Mouse (Mus musculus): ENCODE data around the gene Rnf220.
A peak's percentile ranks its signal among the peaks of the same experiment; 100 is the strongest.

The Rnf220 gene

DNA sequence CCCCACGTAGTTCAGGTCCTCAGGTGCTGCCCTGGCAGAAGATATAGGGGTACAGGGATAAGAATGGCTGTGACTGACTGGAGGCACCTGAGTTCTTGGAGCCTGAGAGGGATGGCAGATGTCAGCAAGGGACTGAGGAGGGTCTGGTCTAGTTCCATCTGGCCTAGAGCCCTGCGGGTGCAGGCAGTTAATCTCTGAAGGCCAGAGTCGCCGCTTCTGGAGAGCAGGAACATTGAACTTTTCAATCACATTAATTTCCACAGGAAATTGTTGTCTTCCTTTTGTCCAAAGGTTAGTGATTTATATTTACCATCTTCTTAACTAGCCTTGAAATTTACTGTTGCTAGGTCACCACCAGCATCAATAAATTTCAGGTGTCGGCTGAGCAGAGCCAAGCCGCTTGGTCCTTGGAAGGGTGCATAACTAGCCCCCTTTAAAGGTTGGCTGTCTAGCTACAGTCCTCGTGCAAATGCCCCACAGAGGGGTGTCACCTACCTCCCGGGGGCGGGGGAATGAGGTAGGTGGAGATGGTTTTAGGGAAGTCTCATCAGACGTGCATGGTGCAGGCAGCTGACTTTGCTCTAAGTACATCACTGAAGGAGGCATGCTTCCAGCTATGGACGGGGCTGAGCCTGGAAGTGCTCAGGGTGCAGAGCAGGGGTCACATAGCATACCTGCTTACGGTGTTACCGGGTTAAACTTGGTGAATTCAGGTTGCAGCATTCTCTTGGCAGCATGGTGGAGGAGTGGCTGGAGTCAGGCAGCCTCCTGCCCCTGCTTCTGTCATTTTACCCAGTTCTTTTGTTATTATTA lies 234.5 kb downstream of the Rnf220 start:
- no peak for DNase-seq

DNA sequence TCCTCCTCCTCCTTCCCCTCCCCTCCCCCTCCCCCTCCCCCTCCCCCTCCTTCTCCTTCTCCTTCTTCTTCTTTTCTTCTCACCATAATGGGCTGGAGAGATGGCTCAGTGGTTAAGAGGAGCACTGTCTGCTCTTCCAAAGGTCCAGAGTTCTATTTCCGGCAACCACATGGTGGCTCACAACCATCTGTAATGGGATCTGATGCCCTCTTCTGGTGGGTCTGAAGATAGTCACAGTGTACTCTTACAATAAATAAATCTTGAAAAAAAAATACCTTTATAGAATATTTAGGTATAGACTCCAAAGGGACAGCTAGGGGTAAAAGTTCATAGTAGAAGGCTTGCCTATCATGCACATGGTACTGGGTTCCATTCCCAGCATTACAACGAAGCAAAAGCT lies 235.6 kb downstream of the Rnf220 start:
- DNase-seq: no peak

DNA sequence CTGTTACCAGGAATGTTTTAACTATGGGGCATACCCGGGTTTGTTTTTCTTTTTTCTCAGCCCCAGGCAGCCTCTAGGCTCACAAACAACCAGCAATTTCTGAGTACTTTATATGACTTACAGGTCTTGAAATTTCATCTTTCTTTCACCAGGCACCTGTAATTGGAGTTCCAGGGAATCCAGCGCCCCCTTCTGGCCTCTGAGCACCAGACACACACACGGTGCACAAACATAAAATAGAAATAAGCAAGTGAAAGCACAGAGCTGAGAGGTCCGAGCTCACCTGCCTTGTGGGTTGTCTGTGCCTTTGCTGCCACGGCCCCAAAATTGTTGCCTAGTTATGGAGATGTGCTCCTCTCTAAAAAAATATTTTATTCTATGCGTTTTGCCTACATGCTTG lies 236.9 kb downstream of the Rnf220 start:
- peak; percentile 15 to 22 for DNase-seq

DNA sequence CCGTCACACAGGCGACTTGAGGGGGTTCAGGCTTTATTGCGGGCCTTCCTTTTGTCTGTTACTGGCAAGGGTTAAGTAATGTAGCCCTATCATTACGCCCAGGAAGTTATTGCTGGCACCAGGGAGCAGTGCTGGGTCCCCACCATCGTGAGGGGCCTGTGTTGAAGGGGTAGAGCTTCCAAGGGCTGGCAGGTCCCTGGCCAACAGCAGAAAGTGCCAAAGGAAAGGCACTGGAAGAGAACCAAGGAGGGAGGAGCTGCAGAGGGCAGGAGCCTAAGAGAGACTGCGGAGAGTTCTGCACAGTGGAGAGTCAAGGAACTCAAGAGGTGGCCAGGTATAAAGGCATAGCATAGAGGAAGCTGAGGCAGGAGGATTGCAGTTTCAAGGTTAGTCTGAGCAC lies 242.2 kb downstream of the Rnf220 start:
- no peak for DNase-seq

DNA sequence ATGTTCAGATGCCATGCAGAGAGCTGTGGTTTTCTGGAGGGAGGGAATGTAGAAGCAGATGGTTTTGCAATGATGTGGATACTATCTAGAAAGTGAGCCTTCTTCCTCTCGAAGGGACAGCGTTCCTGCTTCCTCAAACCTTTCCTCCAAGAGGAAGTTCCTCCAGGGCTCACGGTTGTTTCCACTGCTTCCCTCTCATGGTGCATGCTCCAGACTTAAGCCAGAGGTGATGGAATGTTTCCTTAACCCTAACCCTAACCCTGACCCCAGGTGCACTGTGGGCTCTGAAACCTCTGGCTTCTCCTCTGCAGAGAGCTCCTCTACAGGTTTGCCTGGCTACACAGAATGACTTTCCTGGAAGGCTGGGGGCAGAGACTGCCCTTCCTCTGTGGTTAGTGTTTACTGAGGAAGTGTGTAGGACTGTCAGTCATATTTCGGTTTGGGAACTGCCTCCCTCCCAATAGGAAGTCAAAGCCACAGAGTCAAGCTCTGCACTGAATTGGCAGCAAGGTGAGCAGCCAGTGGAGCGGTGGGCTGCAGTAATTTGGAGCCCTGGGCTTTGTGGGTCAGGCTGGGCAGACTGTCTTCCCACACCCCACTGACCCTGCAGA lies 242.7 kb downstream of the Rnf220 start:
- no peak for DNase-seq

DNA sequence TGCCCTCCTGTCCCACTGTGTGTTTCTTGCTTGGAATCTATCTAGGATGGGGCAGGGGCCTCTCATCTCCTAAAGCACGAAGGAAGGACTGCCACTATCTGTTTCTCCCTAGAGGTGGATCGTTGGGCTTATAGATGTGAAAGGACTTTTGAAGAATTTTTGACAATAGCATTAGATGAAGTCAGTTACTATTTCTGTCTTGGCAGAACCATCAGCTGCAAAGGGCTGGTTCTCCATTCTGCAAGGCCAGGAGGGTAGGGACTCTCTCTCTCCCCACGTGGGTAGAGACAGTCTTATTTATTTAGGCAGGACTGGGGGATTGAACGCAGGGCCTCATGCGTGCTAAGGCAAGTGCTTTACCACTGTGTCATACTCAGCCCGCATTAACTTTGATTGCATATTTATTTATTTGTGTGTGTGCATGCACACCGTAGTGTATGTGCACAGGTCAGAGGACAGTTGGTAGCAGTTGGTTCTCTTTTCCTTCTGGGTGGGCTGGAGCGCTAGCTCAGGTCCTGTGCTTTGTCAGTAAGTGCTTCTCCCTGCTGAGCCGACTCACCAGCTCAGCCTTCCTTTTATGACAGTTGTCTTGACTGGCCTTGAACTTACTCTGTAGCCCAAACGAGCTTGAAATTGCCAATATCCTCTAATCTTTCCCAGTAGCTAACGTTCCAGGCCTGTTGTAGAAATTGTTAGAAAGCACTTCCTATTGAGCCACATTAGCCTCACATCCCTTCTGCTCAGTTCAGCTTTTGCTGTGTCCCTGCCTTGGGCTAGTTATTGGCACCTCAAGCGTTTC lies 243.4 kb downstream of the Rnf220 start:
- no peak for DNase-seq

DNA sequence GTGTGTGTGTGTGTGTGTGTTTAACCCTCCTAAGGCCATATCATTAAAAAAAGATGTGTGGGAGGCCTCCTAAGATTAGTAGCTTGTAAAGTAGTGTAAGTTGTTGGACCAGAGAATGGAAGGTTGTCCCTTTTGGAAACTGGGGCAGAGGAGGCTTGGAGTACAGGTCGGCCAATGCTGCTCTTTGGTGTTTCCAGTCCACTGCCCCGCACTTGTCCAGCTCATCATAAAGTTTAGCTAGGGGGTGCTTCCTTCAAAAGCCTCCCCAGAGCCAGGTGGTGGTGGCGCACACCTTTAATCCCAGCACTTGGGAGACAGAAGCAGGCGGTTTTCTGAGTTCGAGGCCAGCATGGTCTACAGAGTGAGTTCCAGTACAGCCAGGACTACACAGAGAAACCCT lies 244.1 kb downstream of the Rnf220 start:
- DNase-seq: no peak

DNA sequence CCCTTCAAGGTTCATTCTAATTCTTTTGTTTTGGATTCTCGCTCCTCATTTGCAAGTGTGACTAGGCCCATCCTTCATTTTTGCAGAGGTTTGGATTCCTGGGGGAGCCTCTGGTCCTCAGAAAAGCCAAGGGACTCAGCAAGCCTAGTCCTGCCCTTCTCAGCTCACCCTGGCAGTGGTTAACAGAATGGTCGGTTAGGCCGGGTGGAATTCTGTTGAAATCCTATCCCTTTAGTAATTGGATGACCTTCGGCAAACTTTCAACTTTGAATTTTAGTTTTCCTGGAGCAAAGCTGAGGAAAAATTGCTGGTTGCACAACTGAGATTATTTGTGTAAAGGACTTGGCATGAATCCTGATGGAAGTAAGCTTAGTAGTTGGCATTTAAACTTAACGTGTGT lies 244.5 kb downstream of the Rnf220 start:
- DNase-seq: no peak

DNA sequence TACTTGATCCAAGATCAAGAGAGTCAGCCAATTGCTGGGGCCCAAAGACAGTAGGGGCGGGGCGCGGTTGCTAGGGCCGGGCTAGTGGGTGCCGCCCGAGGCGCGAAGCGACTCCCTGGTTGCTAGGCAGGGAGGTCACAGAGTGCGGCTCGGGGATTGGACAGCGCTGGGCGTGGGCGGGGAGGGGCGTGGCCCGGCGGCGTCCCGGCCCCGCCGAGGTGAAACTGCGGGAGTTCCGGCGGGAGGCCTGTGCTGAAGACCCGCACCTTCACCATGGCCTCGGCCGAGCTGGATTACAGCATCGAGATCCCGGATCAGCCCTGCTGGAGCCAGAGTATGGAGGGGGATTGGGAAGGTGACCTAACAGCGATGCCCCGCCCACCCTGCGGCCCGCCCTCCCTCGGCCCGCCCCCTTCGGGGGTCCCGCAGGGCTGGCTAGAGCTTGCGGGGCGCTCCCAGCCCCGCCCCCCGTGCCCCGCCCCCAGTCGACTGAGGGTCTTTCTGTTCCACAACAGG lies 245.0 kb downstream of the Rnf220 start, which contains the start of the genes Tmem53 and Armh1:
Gene Tmem53, plus strand, starts transcription at position 151 of the 516 bp plus-strand sequence.
Gene Armh1, minus strand, starts transcription at position 325 of the 516 bp plus-strand sequence.
- peak; percentile 92 to 93 for DNase-seq

DNA sequence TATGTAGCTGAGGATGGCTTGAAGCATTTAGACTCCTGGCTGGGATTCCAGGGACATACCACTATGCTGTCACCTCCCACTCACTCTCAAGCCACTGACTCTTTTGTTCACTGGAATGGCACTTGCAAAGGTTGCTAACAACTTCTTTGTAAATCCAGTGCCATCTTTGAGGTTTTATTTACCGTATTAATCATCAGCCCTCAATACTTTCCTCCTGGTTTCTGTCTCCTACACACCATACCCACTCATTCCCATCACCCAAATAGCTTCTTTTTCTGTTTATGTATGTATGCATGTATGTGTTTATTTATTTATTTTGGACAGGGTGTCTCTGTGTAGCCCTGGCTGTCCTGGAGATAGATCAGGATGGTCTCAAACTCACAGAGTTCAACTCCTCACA lies 245.9 kb downstream of the Rnf220 start:
- DNase-seq: no peak

DNA sequence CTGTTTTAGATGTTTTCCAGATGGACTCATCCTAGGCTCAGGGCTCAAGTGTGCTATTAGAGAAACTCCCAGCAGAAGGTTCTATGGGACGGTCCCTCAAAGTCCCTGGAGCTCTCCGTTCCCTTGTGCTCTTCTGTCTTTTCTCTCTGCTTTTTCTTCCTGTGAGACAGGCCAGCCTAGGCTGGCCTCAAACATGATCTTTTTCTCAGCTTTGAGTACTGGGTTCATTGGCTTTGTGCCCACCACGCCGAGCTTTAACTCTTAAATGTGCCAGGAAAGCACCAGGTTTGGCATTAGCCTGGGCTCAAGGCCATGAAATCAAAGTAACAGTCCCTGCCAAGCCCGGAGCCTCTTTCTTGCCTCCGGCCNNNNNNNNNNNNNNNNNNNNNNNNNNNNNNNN lies 256.0 kb downstream of the Rnf220 start:
- DNase-seq: no peak

DNA sequence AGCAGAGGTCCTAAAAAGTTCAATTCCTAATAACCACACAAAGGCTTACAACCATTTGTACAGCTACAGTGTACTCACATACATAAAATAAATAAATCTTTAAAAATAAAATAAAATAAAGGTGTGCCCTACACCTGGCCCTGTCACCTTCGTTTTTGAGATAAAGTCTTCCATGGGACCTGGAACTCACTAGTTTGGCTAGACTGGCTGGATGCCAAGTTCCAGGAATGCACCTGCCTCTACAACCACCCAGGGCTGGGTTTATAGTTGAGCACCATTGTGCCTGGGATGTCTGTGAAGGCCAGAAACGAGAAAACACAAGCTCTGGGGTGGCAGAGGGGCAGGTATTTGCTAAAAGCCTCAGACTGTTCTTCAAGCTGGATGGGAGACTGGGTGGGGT lies 257.7 kb downstream of the Rnf220 start:
- DNase-seq: no peak

DNA sequence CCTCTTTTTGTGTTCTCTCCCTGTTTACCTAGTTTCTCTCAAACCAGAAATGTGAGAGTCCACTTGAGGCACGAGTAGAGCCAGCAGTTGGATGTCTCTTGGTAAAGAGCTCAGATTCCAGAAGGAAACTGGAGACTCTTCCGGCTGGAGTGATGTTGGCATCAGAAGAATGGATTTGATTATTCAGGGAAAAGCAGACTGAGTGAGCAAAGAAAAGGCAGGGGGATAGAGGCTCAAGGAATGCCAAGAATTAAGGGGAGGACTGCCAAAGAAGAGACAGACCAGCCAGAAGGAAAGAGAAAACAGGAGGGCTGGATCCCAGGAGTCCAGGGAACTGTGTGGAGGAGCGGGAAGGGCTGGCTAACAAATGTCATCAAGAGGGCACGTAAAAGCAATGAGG lies 261.0 kb downstream of the Rnf220 start:
- no peak for DNase-seq

DNA sequence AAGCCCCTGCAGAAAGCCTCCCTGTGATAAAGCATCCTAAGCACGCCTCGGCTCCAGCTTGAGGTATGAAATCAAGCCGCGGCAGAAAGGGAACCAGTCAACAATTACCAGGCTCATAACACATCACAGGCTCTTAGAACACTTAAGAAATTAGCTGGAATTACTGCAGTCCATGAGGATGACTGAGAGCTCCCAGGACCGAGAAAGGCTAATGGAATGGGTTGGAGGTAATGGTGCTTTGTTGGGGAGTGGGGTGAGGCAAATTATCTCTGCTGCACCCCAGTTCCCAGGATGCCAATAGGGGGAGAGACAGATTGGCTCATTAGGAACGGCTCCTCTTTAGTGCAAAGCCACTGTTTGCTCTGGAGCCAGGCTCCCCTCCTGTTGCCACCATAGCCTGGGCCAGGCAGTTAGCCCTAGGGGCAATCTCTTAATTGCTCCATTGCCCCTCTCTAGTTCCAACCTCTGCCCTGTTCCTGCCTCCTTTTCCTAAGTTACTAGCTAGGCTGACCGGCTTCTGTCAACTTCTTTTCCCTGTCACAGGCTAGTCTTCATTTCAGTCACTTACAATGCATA lies 262.6 kb downstream of the Rnf220 start:
- DNase-seq: no peak

DNA sequence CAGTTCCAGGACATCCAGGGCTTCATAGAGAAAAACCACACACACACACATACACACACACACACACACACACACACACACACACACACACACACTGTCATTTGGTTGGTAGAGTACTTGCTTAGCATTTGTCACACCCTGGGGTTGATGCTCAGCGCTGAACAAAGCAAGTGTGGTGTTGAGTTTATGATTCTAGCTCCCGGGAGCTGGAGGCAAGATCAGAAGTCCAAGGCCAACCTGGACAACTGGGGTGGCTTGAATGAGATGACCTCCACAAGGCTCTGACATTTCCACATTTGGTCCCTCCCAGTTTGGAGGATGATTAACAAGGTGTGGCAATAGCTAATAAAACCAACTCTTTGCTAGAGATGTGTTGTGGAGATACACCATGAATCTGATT lies 265.6 kb downstream of the Rnf220 start:
- DNase-seq: no peak

DNA sequence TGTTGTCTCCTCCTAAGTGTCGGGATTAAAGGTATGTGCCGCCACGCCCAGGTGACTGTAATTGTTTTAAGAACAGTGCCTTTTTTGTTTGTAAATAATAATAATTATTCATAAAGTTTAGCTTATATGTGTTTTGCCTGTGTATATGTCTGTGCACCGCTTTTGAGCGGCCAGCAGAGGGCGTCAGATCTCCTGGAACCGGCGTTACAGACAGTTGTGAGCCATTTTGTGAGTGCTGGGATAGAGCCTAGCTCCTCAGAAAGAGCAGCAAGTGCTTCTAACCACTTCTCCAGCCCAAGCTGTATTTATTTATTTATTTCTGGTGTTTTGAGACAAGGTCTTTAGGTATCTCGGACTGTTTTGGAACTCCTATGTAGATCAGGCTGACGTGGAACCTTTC lies 266.5 kb downstream of the Rnf220 start:
- DNase-seq: peak in 1 of 2 experiments; percentile 12

DNA sequence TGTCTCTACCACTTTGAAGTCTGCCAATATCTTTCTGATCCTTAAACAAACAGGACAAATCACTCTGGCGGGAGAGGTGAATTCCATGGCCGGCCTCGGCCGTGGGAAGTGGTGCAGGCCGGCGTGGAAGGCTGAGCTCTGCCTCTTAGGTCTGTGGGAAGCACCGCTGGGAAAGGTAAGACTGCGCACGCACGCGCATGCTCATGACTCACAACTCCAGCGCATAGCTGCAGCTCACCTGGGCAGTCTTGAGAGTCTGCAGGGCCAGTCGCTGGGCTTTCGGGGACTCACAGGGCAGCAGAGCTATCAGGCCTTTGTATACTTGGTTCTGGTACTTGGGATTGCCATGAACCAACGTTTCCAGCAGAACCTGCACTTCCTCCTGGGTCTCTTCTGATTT lies 267.3 kb downstream of the Rnf220 start:
- DNase-seq: no peak

DNA sequence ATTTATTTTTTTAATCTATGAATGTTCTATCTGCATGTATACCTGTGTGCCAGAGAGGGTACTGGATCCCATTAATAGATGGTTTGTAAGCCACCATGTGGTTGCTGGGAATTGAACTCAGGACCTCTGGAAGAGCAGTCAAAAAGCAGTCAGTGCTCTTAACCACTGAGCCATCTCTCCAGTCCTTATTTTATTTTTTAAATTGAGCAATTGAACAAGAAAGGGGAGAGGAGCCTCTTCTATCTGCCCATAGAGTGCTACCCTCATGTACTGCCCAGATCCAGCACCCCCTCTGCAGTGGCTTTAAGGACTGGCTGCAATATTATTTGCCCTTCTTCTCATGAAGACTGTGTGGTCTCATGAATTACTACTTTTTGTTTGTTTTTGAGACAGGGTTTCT lies 271.6 kb downstream of the Rnf220 start:
- no peak for DNase-seq

DNA sequence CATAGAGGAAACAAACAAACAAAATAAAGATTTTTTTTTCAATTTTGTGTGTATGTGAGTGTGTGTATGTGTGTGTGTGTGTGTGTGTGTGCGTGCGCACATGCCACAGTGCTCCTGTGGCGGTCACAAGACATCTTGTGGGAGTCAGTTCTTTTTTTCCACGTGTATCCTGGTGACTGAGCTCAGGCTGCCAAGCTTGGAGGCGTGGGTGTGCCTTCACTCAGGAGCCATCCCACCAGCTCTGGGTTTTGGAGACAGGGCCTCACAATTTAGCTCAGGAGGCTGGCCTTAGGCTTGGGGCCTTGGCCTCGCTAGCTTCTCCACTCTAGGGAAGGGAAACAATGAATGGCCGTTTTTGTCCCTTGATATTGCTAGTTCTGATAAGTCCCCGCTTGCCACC lies 272.7 kb downstream of the Rnf220 start:
- DNase-seq: no peak

DNA sequence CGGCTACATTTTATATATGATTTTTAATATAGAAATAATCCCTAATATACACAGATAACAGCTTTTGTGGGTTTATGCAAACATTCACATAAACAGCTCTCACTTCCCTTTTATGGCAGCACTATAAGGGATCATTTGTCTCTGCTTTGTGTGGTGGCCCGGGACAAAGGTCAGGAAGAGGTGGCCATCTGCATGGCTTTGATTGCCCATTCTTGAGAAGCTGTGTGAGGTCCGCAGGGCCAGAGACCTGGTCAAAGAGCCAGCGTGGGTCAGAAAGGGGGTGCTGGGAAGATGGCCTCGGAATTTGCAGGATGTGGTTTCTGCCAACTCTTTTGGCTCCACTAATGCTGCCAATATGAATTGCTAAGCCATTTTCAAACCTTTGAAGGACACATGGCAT lies 273.9 kb downstream of the Rnf220 start:
- no peak for DNase-seq

DNA sequence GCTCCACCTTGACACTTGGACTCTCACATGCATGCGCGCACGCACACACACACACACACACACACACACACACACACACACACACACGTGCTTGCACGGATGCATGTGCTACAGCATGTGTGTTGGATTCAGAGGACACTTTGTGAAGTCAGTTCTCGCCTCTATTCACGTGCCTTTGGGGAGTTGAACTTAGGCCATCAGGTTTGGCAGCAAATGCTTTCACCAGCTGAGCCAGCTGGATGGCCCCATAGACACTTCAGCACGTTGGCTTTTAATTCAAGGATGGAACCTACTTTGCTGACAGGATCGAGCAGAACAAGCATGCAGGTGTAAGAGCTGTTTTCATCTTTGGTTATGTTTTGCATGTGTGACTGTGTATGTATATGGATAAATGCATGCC lies 275.0 kb downstream of the Rnf220 start:
- DNase-seq: no peak
